Mouse (Mus musculus): ENCODE measurements around the gene Taf3.

The Taf3 gene

GRCm38 (mm10) chr2:9875220-9875619 is 173.2 kb downstream of the Taf3 start:
- no peak for DNase-seq

DNA sequence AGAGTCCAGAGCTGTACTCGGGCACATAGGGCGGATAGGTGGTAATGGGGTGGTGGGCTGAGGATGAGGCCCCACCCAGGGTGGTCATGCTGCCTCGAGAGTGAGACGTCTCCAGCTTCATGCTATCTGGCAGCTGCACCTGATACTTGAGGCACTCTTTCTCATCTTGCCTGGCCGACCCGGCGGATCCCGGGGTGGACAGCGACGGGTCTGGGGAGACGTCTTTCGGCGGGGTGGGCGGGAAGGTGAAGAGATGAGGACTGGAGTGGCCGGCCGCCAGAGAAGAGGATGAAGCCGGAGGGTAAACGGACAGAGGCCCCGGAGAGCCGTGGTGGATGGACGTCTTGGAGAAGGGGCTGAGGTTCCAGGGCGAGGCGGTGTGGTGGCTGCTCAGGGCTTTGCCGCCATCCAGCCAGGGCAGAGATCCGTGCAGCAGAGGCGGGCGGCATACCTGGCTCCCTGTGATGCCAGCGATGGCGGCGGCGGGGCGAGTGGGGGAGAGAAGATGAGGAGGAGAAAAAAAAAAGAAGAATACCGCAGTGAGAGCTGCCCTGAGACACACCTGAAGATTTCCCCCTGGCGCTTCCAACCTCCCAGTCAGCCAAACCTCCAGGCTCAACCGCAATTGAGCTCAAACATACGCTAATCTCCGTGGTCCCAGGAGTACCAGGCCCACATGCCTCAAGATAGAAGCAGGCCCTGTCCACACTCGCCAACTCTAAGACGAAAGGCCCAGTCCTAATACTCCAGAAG is 173.8 kb downstream of the Taf3 start:
- no peak for DNase-seq

DNA sequence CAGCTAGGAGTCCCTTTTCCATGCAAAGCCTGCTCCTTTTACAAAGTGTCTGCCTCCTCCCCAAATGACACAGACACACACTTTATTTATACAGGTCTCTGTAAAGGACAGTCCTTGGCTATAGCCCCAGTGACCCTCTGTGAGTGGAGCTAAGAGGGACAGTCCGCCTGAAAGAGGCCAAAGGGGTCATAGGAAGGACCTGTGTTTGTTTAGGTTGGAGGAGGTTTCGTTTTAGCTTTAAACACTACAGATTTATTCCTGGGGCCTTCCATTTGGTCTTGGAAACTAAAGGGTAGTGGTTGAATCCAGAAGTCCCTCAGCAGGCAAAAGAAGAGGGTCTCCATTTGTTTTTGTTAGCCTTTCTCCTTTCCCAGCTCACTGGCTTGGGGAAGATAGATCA is 174.6 kb downstream of the Taf3 start:
- DNase-seq, result no peak

- no peak for DNase-seq
These were observed 175.7 kb downstream of the Taf3 start for GRCm38 (mm10) chr2:9872682-9873081.

- DNase-seq, result no peak
These were observed 176.6 kb downstream of the Taf3 start for GRCm38 (mm10) chr2:9871798-9872197.

GRCm38 (mm10) chr2:9871141-9871716 is 177.2 kb downstream of the Taf3 start:
- no peak for DNase-seq

DNA sequence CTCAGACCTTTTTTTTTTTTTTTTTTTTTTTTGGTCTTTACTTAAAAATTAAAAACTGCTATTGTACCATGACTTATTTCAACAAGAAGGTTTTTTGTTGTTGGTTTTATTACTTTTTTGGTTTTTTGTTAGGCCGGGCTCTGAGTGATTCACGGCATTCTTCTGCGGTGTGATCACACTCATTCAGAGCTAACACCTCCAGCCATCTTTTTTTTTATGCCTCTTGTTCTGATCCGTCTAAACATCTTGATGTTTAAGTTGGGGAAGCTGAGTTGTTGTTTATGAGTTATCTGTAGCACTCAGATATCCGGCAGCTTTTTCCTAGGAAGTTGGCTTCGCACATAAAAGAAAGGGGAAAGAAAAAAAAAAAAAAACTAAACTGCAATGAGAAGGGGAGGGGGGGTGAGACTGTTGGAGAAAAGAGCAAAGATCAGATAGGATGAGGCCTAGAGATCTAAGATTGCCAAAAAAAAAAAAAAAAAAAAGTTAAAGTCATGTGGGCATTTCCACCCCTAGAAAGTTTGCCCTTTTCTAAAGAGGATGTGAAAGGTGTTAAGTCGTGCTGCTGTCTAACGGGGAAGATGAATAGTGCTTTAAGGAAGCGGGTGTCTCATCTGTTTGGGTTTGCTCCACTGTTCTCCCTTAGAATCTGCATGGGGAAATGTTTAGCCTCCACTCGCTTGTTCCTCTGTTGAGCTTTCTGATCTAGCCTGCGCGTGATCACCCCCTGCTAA is 181.1 kb downstream of the Taf3 start:
- no peak for DNase-seq

Measured in kidney, postnatal 36 days (tissue).